Mouse (Mus musculus) CD4-positive, CD25-positive, alpha-beta regulatory T cell (primary cell): ENCODE data around the gene Olfr229. TPM values are rescaled to one million over a fixed set of nuclear protein-coding genes. Genes with fewer than 3 reads are reported as not detected.

Experiments
- polyA plus RNA-seq: library from polyadenylated mRNA; unstranded; fragments of 100-300 nt; shearing (Covaris generic); gene quantifications from one replicate; pipeline ENCODE4 v1.2.1, GENCODE M21; 2017

Gene Olfr229
- not detected for polyA plus RNA-seq

GRCm38 (mm10) chr9:39907036-39907435, at the start of gene Olfr229:
Olfr229 (plus strand) TSS chr9:39907336.

GRCm38 (mm10) chr9:39866122-39866521, 41.0 kb upstream of the Olfr229 start, which contains the start of gene Olfr972:
Olfr972 (plus strand) TSS chr9:39866422.

GRCm38 (mm10) chr9:39937201-39937600, 30.1 kb downstream of the Olfr229 start, which contains the start of gene Olfr974:
Olfr974 (plus strand) TSS chr9:39937501.

GRCm38 (mm10) chr9:39951946-39952345, 44.8 kb downstream of the Olfr229 start, which contains the start of gene Olfr975:
Olfr975 (minus strand) TSS chr9:39952046.

GRCm38 (mm10) chr9:39961033-39961432, 53.9 kb downstream of the Olfr229 start, which contains the start of gene Olfr976:
Olfr976 (minus strand) TSS chr9:39961133.

Other genes with a start within 250 kb of the Olfr229 start
- gene Olfr963, start 240.1 kb upstream of the Olfr229 start, polyA plus RNA-seq: not detected
- gene Olfr149, start 200.2 kb upstream of the Olfr229 start, polyA plus RNA-seq: not detected
- not detected for gene Olfr965, start 196.0 kb upstream of the Olfr229 start, polyA plus RNA-seq
- not detected for gene Olfr150, start 176.4 kb upstream of the Olfr229 start, polyA plus RNA-seq
- not detected for gene Olfr967, start 161.1 kb upstream of the Olfr229 start, polyA plus RNA-seq
- gene Olfr968, start 124.1 kb upstream of the Olfr229 start, polyA plus RNA-seq: 0.06 TPM
- gene Olfr969, start 116.4 kb upstream of the Olfr229 start, polyA plus RNA-seq: not detected
- not detected for gene Olfr970, start 98.5 kb upstream of the Olfr229 start, polyA plus RNA-seq
- not detected for gene Olfr971, start 70.5 kb upstream of the Olfr229 start, polyA plus RNA-seq
- gene Olfr972, start 40.9 kb upstream of the Olfr229 start, polyA plus RNA-seq: not detected
- 0.10 TPM for gene Olfr974, start 30.2 kb downstream of the Olfr229 start, polyA plus RNA-seq
- not detected for gene Olfr975, start 44.7 kb downstream of the Olfr229 start, polyA plus RNA-seq
- not detected for gene Olfr976, start 53.8 kb downstream of the Olfr229 start, polyA plus RNA-seq
- gene Olfr978, start 84.8 kb downstream of the Olfr229 start, polyA plus RNA-seq: not detected
- not detected for gene Olfr979, start 96.1 kb downstream of the Olfr229 start, polyA plus RNA-seq
- gene Olfr980, start 102.2 kb downstream of the Olfr229 start, polyA plus RNA-seq: not detected
- gene Olfr981, start 114.1 kb downstream of the Olfr229 start, polyA plus RNA-seq: not detected
- 0.04 TPM for gene Olfr982, start 166.5 kb downstream of the Olfr229 start, polyA plus RNA-seq
- gene Olfr983, start 186.3 kb downstream of the Olfr229 start, polyA plus RNA-seq: not detected
- not detected for gene Olfr984, start 206.9 kb downstream of the Olfr229 start, polyA plus RNA-seq
- gene Olfr985, start 222.8 kb downstream of the Olfr229 start, polyA plus RNA-seq: not detected
- gene Tmem225, start 240.8 kb downstream of the Olfr229 start, polyA plus RNA-seq: not detected